Mouse (Mus musculus): ENCODE measurements around the gene Rimbp2. TPM values are rescaled to one million over a fixed set of nuclear protein-coding genes. Genes with fewer than 3 reads are reported as not detected.
"Not testable (repeated sequence)": the region's sequence is repeated elsewhere in the genome, so short reads cannot be mapped to it uniquely, and the experiment has no call there.

Gene Rimbp2
- polyA plus RNA-seq, 2 experiments = 0.03 to 0.30 TPM

DNA sequence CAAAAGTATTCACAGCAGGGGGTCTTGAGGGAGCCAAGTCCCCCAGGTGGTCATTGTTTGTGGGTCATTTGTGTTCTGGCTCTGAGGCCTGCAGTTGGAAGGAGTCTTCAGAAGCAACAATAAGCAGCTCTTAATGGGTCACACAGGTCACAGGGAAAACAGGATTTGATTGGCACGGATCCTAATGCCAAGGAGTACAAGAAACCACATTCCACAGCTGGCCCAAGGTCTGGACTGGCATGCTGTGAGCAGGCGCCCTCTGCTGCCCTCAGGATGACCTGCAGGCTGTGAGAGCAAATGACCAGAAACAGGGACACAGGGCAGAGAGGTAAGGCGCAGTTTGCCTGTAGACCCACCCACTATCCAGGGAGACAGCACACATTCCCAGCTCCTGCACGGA is 23.0 kb upstream of the Rimbp2 start:
- no peak for DNase-seq (ENCODE audit: low spot score)
- no peak for ATAC-seq (ENCODE audit: low FRiP score, low read depth)
- H3K27me3 ChIP-seq (ENCODE audit: control insufficient read depth, insufficient read depth, low read length) = no peaks in the 10 kb centered on the region
- H3K4me3 ChIP-seq (replicated peaks; ENCODE audit: low read length) = no peak overlapping the region
- H3K4me1 ChIP-seq (ENCODE audit: control insufficient read depth, insufficient read depth, low read length) = no peaks in the 10 kb centered on the region
- no peak for TF ChIP-seq POLR2A (IDR thresholded peaks at IDR 0.05; ENCODE audit: borderline replicate concordance, extremely low read depth, insufficient read depth, insufficient read length)
- no peak overlapping the region for H3K27ac ChIP-seq (replicated peaks; ENCODE audit: low read depth, low read length)
- no peaks in the 10 kb centered on the region for H3K9me3 ChIP-seq (ENCODE audit: control insufficient read depth, low read length)
- WGBS = 29% methylated on average over 4 of the region's 4 CpGs
- no peak overlapping the region for H3K9ac ChIP-seq (ENCODE audit: low read depth, low read length, severe bottlenecking)
- H3K4me2 ChIP-seq (replicated peaks; ENCODE audit: low read depth, low read length, severe bottlenecking) = no peak overlapping the region
- no peaks in the 10 kb centered on the region for H3K36me3 ChIP-seq (ENCODE audit: control insufficient read depth, insufficient read depth, low read length)

- Histone ChIP-seq H3K27me3 (ENCODE audit: control insufficient read depth, insufficient read depth, low read length) (no peaks in the 10 kb centered on the region), H3K4me2 (replicated peaks; ENCODE audit: low read depth, low read length, severe bottlenecking) (no peak overlapping the region), H3K4me3 (replicated peaks; ENCODE audit: low read length) (no peak overlapping the region), H3K27ac (replicated peaks; ENCODE audit: low read depth, low read length) (no peak overlapping the region), H3K36me3 (ENCODE audit: control insufficient read depth, insufficient read depth, low read length) (no peaks in the 10 kb centered on the region), H3K4me1 (ENCODE audit: control insufficient read depth, insufficient read depth, low read length) (no peaks in the 10 kb centered on the region), H3K9me3 (ENCODE audit: control insufficient read depth, low read length) (no peaks in the 10 kb centered on the region; the same call in 1 of the 2 replicates), H3K9ac (ENCODE audit: low read depth, low read length, severe bottlenecking) (no peak overlapping the region)
- WGBS = 18% methylated on average over 14 of the region's 14 CpGs
- no peak for TF ChIP-seq POLR2A (IDR thresholded peaks at IDR 0.05; ENCODE audit: borderline replicate concordance, extremely low read depth, insufficient read depth, insufficient read length)
- ATAC-seq (ENCODE audit: low FRiP score, low read depth) (no peak), DNase-seq (ENCODE audit: low spot score) (peak; percentile 60)
These were observed 18.0 kb upstream of the Rimbp2 start for GRCm38 (mm10) chr5:128971298-128971697.

- 65% methylated on average over 10 of the region's 10 CpGs for WGBS
These were observed 17.6 kb upstream of the Rimbp2 start for GRCm38 (mm10) chr5:128970878-128971277.

GRCm38 (mm10) chr5:128964353-128964752 is 11.1 kb upstream of the Rimbp2 start:
- no peak overlapping the region for H3K9ac ChIP-seq (ENCODE audit: low read depth, low read length, severe bottlenecking)
- H3K36me3 ChIP-seq (ENCODE audit: control insufficient read depth, insufficient read depth, low read length) = no peaks in the 10 kb centered on the region
- no peak overlapping the region for H3K27ac ChIP-seq (replicated peaks; ENCODE audit: low read depth, low read length)
- WGBS = 50% methylated on average over 4 of the region's 4 CpGs
- TF ChIP-seq POLR2A (IDR thresholded peaks at IDR 0.05; ENCODE audit: borderline replicate concordance, extremely low read depth, insufficient read depth, insufficient read length) = no peak
- no peak overlapping the region for H3K4me2 ChIP-seq (replicated peaks; ENCODE audit: low read depth, low read length, severe bottlenecking)
- H3K9me3 ChIP-seq (ENCODE audit: control insufficient read depth, low read length) = peaks cover 4% of the 10 kb centered on the region; the same call in 1 of the 2 replicates
- no peak for ATAC-seq (ENCODE audit: low FRiP score, low read depth)
- no peak overlapping the region for H3K4me3 ChIP-seq (replicated peaks; ENCODE audit: low read length)
- no peaks in the 10 kb centered on the region for H3K27me3 ChIP-seq (ENCODE audit: control insufficient read depth, insufficient read depth, low read length)
- no peaks in the 10 kb centered on the region for H3K4me1 ChIP-seq (ENCODE audit: control insufficient read depth, insufficient read depth, low read length)
- DNase-seq (ENCODE audit: low spot score) = no peak

More at GRCm38 (mm10) chr5:128970878-128971277, 17.6 kb upstream of the Rimbp2 start:
- Histone ChIP-seq H3K27ac (replicated peaks; ENCODE audit: low read depth, low read length) (no peak overlapping the region), H3K27me3 (ENCODE audit: control insufficient read depth, insufficient read depth, low read length) (no peaks in the 10 kb centered on the region), H3K9me3 (ENCODE audit: control insufficient read depth, low read length) (no peaks in the 10 kb centered on the region; the same call in 1 of the 2 replicates), H3K4me1 (ENCODE audit: control insufficient read depth, insufficient read depth, low read length) (no peaks in the 10 kb centered on the region), H3K4me2 (replicated peaks; ENCODE audit: low read depth, low read length, severe bottlenecking) (no peak overlapping the region), H3K36me3 (ENCODE audit: control insufficient read depth, insufficient read depth, low read length) (no peaks in the 10 kb centered on the region), H3K4me3 (replicated peaks; ENCODE audit: low read length) (no peak overlapping the region), H3K9ac (ENCODE audit: low read depth, low read length, severe bottlenecking) (no peak overlapping the region)
- no peak for TF ChIP-seq POLR2A (IDR thresholded peaks at IDR 0.05; ENCODE audit: borderline replicate concordance, extremely low read depth, insufficient read depth, insufficient read length)
- ATAC-seq (ENCODE audit: low FRiP score, low read depth) = no peak
- DNase-seq (ENCODE audit: low spot score) = no peak

- H3K9me3 ChIP-seq (ENCODE audit: control insufficient read depth, low read length) = 0 out of 2 replicates have a peak, but pooled peaks cover 4% of the 10 kb centered on the region
- no peak overlapping the region for H3K9ac ChIP-seq (ENCODE audit: low read depth, low read length, severe bottlenecking)
- DNase-seq (ENCODE audit: low spot score) (no peak), ATAC-seq (ENCODE audit: low FRiP score, low read depth) (no peak)
- no peak overlapping the region for H3K4me3 ChIP-seq (replicated peaks; ENCODE audit: low read length)
- no peak overlapping the region for H3K4me2 ChIP-seq (replicated peaks; ENCODE audit: low read depth, low read length, severe bottlenecking)
- no peak for TF ChIP-seq POLR2A (IDR thresholded peaks at IDR 0.05; ENCODE audit: borderline replicate concordance, extremely low read depth, insufficient read depth, insufficient read length)
- WGBS = 89% methylated on average over 3 of the region's 3 CpGs
- no peaks in the 10 kb centered on the region for H3K36me3 ChIP-seq (ENCODE audit: control insufficient read depth, insufficient read depth, low read length)
- H3K27ac ChIP-seq (replicated peaks; ENCODE audit: low read depth, low read length) = no peak overlapping the region
- no peaks in the 10 kb centered on the region for H3K4me1 ChIP-seq (ENCODE audit: control insufficient read depth, insufficient read depth, low read length)
- no peaks in the 10 kb centered on the region for H3K27me3 ChIP-seq (ENCODE audit: control insufficient read depth, insufficient read depth, low read length)
These were observed 5.6 kb upstream of the Rimbp2 start for GRCm38 (mm10) chr5:128958916-128959315.

- DNase-seq (ENCODE audit: low spot score); H3K4me1 ChIP-seq (ENCODE audit: control insufficient read depth, insufficient read depth, low read length); H3K9me3 ChIP-seq (ENCODE audit: control insufficient read depth, low read length); H3K4me2 ChIP-seq (replicated peaks; ENCODE audit: low read depth, low read length, severe bottlenecking); ATAC-seq (ENCODE audit: low FRiP score, low read depth); H3K9ac ChIP-seq (ENCODE audit: low read depth, low read length, severe bottlenecking); H3K4me3 ChIP-seq (replicated peaks; ENCODE audit: low read length); H3K27ac ChIP-seq (replicated peaks; ENCODE audit: low read depth, low read length); H3K27me3 ChIP-seq (ENCODE audit: control insufficient read depth, insufficient read depth, low read length); H3K36me3 ChIP-seq (ENCODE audit: control insufficient read depth, insufficient read depth, low read length): not testable (repeated sequence)
- 90% methylated on average over 5 of the region's 5 CpGs for WGBS
These were observed 1.1 kb upstream of the Rimbp2 start for GRCm38 (mm10) chr5:128954371-128954770.

Data from limb, embryonic 14.5 days (tissue).